Mouse (Mus musculus): Measurements from ENCODE around the gene Mamstr. TPM values are rescaled to one million over a fixed set of nuclear protein-coding genes. Genes with fewer than 3 reads are reported as not detected.

Gene Mamstr
- total RNA-seq, 2 experiments from 2014 or later: 8.8 to 11.7 TPM

GRCm38 (mm10) chr7:45693921-45694591, 54.3 kb downstream of the Mamstr start, which contains the start of gene Sec1:
Gene Sec1, minus strand, starts transcription at chr7:45694402.
- peak; percentile 4 for DNase-seq

GRCm38 (mm10) chr7:45695098-45695497, 55.3 kb downstream of the Mamstr start:
- no peak for DNase-seq

Other genes starting within 250 kb of the Mamstr start
- gene Snrnp70, start 244.2 kb upstream of the Mamstr start, total RNA-seq (2021): 100 to 1,000 TPM; 203 to 223 TPM
- gene Kcna7, start 234.3 kb upstream of the Mamstr start, total RNA-seq (2021): under 1 TPM; 0.43 to 0.59 TPM
- gene Ntf5, start 226.3 kb upstream of the Mamstr start, total RNA-seq (2021): under 1 TPM; 0.17 to 0.43 TPM
- gene Lhb, start 219.2 kb upstream of the Mamstr start, total RNA-seq (2021): not detected
- gene Gys1, start 205.1 kb upstream of the Mamstr start, total RNA-seq (2021): 10 to 100 TPM; 82.7 to 90.3 TPM
- 10 to 100 TPM; 38.7 to 39.3 TPM for gene Ruvbl2, start 201.9 kb upstream of the Mamstr start, total RNA-seq (2021)
- gene Ftl1, start 180.1 kb upstream of the Mamstr start, total RNA-seq (2021): 100 to 1,000 TPM; 302 to 316 TPM
- 10 to 100 TPM; 48.6 to 50.7 TPM for gene Bax, start 173.1 kb upstream of the Mamstr start, total RNA-seq (2021)
- gene Tulp2, start 158.1 kb upstream of the Mamstr start, total RNA-seq (2021): 1 to 10 TPM in 1 of 2 experiments, not detected in 1; 1.1 TPM
- gene Gm45808, start 153.2 kb upstream of the Mamstr start, total RNA-seq (2021): 1 to 10 TPM; 2.0 to 2.1 TPM
- gene Dhdh, start 151.2 kb upstream of the Mamstr start, total RNA-seq (2021): 1 to 10 TPM; 3.5 to 4.7 TPM
- 100 to 1,000 TPM; 121 to 131 TPM for gene Nucb1, start 129.6 kb upstream of the Mamstr start, total RNA-seq (2021)
- gene Ppp1r15a, start 113.7 kb upstream of the Mamstr start, total RNA-seq (2021): 10 to 100 TPM; 40.7 to 42.1 TPM
- 1 to 10 TPM; 3.6 to 4.0 TPM for gene Plekha4, start 113.6 kb upstream of the Mamstr start, total RNA-seq (2021)
- under 1 TPM in 1 of 2 experiments, not detected in 1; 0.20 TPM for gene Hsd17b14, start 85.1 kb upstream of the Mamstr start, total RNA-seq (2021)
- gene Bcat2, start 69.8 kb upstream of the Mamstr start, total RNA-seq (2021): 10 to 100 TPM; 56.1 to 64.7 TPM
- gene Fgf21, start 24.5 kb upstream of the Mamstr start, total RNA-seq (2021): not detected
- gene Fut1, start 22.7 kb upstream of the Mamstr start, total RNA-seq (2021): not detected
- gene Izumo1, start 18.2 kb upstream of the Mamstr start, total RNA-seq (2021): under 1 TPM; 0.56 to 0.60 TPM
- 10 to 100 TPM; 50.0 to 50.5 TPM for gene Rasip1, start 12.5 kb upstream of the Mamstr start, total RNA-seq (2021)
- not detected for gene Fut2, start 26.4 kb downstream of the Mamstr start, total RNA-seq (2021)
- not detected for gene Ntn5, start 44.0 kb downstream of the Mamstr start, total RNA-seq (2021)
- under 1 TPM; 0.14 to 0.18 TPM for gene Sec1, start 54.4 kb downstream of the Mamstr start, total RNA-seq (2021)
- gene Car11, start 59.9 kb downstream of the Mamstr start, total RNA-seq (2021): 1 to 10 TPM; 4.5 to 5.0 TPM
- gene Dbp, start 65.1 kb downstream of the Mamstr start, total RNA-seq (2021): 10 to 100 TPM; 22.6 to 25.1 TPM
- 100 to 1,000 TPM; 787 to 798 TPM for gene Rpl18, start 75.5 kb downstream of the Mamstr start, total RNA-seq (2021)
- 10 to 100 TPM; 14.2 to 16.7 TPM for gene Sphk2, start 78.0 kb downstream of the Mamstr start, total RNA-seq (2021)
- under 1 TPM; 0.38 to 0.43 TPM for gene Fam83e, start 81.2 kb downstream of the Mamstr start, total RNA-seq (2021)
- gene Spaca4, start 85.8 kb downstream of the Mamstr start, total RNA-seq (2021): not detected
- gene Lmtk3, start 143.8 kb downstream of the Mamstr start, total RNA-seq (2021): under 1 TPM; 0.10 to 0.16 TPM
- not detected for gene Sult2b1, start 144.7 kb downstream of the Mamstr start, total RNA-seq (2021)
- gene Cyth2, start 174.6 kb downstream of the Mamstr start, total RNA-seq (2021): 100 to 1,000 TPM; 105 to 107 TPM
- under 1 TPM; 0.34 to 0.38 TPM for gene Kcnj14, start 184.8 kb downstream of the Mamstr start, total RNA-seq (2021)
- gene Grwd1, start 191.0 kb downstream of the Mamstr start, total RNA-seq (2021): 10 to 100 TPM; 19.3 to 19.9 TPM
- 100 to 1,000 TPM; 118 to 130 TPM for gene Kdelr1, start 232.8 kb downstream of the Mamstr start, total RNA-seq (2021)
- gene Grin2d, start 238.4 kb downstream of the Mamstr start, total RNA-seq (2021): under 1 TPM; 0.52 to 0.63 TPM